Mouse (Mus musculus) thymus, postnatal 36 days (tissue): ENCODE results near the gene Smoc1.

Experiments
- DNase-seq, 2 experiments: peaks; one replicate each; pipeline ENCODE4 v3.0.0; 2022; ENCODE audit warnings: mixed read lengths in 2 of 2

Gene Smoc1

DNA sequence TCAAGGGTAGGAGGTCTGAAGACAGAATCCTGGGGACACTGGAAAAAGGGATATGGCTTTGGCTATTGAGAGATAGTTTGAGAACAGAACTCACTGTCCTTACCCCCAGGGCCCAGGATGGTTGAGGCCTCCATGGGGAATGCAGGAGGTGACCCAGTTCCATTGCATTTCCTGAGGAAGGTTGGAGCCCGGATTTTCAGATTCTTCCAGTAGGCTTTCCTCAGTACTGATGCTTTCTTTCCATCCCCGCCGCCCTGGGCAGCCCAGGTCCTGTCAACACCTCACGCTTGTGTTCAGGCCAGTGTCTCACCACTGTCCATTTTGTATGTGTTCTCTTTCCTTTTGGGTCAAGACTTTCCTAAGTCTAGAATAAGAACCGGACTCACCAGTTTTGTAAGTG lies 56.5 kb downstream of the Smoc1 start:
- no peak for DNase-seq

GRCm38 (mm10) chr12:81085244-81085643 lies 58.6 kb downstream of the Smoc1 start:
- DNase-seq, result no peak

GRCm38 (mm10) chr12:81088131-81088530 lies 61.5 kb downstream of the Smoc1 start:
- DNase-seq, result no peak

DNA sequence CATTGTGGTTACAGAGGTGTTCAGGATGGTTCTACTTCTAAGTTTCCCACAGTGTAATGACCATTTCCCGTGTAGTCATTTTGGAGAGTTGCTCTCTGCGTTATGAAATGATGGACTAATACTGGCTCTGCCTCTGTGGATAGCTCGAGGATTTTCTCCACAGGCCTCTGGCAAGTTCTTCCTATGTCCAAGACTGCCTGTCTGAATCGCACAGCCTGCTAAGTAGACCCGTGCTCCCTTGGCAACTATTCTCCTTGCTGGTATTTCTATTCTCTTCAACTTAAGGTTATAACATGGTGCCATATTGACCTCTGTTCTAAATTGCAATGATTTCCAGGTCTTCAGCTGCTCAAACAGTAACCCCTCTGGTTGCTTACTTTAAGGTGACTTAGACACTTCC lies 65.0 kb downstream of the Smoc1 start:
- no peak for DNase-seq

DNA sequence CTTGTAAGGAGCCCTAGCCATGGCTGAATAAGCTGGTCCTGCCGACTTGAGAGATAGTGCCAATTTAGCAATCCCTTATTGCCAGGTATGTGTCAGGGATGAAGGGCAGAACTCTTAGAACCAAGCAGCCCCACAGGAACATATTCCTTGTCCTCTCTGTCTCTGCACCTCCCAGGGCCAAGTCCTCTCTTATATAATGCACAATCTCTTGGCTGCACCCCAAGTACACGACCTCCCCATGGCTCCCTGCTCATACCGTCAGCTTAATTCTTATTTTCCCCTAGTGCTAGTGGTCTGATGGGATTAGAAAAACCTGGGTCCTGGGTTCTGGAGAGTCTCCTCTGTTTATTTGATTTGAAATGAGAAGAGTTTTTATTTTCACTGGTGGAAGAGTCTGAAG lies 66.0 kb downstream of the Smoc1 start:
- no peak for DNase-seq

DNA sequence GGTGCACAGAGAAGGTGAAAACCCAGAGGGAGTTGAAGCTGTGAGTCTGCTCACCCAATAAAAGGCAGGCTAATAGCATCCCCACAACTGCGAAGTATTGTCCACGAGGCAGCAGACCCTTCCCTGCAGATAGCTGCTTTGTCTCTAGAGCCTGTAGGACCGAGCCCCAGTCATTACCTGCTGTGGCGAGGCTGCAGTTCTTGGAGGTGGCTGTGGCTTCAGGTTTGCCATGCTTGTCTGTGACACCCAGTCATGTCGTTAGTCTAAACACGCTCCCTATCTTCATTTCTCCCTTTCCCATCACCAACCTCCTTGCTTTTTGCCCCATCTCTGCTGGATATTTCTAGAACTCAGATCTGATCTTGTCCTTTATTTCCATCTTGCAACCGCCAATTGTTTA lies 66.6 kb downstream of the Smoc1 start:
- DNase-seq, result no peak

- no peak for DNase-seq
Observed at GRCm38 (mm10) chr12:81094766-81095405, 68.3 kb downstream of the Smoc1 start.

DNA sequence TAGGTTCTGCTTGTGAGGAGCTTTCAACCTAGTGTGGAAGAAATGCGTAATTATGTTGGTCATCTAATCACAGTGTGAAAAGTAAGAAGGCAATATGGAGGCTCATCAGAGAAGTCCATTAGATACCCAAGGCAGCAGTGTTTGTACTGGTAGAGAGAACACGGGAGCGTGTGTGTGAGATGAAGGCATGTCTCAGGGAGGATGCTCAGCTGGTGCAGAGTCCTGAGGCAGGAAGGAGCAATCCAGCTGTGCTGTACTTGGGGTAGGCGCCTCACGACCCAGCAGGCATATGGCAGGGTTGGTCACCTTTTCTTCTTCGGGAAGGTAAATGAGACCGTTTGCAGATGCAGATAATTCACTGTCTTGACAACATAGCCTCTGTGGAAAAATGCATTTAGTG lies 70.7 kb downstream of the Smoc1 start:
- DNase-seq, result no peak

DNA sequence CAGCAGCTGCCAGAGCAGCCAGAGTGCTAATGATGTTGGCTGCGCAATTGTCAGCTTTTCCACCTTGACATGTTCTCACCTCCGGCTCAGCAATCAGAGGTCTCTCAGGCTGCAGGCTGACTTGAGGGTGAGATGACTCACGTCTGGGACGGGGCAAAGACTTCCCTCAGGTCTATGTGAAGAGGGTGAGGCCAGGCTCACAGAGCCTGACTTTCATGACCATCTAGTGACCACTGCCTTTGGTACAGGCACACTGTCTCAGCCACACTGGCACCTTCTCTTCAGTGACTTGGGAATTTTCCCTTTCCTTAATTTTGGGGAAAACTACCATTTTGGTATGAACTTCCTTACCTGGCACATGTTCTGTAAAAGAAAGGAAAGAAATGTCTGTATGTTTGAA lies 71.1 kb downstream of the Smoc1 start:
- no peak for DNase-seq

DNA sequence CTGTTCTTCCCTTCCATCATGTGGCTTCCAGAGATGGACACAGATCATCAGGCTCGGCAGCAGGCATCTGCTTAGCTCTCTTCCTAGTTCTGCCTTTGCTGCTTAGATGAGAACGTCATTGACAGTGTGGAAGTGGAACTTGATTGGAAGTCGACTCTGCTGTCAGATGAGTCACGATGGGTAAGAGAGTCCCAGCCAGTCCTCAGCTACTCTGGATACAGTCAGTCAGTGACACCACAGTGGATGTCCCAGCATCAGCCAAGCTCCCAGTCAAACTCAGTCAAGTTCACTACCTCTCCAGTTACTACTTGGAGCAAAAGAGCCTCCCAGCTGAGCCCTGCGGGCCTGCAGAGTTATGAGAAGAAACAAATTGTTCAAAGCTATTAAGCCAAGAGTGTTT lies 72.6 kb downstream of the Smoc1 start:
- DNase-seq, result no peak

- no peak for DNase-seq
Observed at GRCm38 (mm10) chr12:81101691-81102090, 75.1 kb downstream of the Smoc1 start.

GRCm38 (mm10) chr12:81104546-81104945 lies 77.9 kb downstream of the Smoc1 start:
- no peak for DNase-seq

- no peak for DNase-seq
Observed at GRCm38 (mm10) chr12:81105721-81106633, 79.4 kb downstream of the Smoc1 start.

DNA sequence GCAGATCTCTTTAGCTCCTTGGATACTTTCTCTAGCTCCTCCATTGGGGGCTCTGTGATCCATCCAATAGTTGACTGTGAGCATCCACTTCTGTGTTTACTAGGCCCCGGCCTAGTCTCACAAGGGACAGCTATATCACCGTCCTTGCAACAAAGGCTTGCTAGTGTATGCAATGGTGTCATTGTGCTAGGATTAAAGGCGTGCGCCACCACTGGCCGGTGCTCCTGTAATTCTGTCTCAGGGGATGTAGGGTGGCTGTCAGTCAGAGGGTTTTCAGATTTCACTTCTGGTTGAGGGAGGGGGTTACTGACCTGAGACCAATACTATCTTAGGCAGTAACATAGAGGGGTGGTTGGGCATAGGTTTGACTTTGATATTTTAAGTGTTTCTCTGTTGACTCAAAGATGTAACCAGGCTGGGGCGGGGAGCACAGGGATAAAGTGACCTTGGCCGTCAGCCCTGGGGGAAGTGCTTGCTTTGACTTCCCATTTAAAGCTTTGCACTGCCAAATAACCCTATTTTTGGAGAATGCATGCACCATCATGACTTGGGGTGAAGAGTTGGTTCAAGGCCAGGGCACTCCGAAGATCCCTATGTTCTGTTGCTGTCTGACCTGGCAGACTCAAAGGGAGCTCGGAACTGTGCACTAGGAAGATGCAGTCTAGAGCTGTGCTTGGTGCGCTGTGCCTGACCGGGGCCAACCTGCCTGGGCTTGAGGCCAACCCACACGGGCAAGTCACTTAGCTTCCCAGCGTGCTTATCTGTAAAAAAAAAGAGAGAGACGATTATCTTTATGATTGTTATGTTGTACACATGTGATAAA lies 80.9 kb downstream of the Smoc1 start:
- DNase-seq, result no peak

DNA sequence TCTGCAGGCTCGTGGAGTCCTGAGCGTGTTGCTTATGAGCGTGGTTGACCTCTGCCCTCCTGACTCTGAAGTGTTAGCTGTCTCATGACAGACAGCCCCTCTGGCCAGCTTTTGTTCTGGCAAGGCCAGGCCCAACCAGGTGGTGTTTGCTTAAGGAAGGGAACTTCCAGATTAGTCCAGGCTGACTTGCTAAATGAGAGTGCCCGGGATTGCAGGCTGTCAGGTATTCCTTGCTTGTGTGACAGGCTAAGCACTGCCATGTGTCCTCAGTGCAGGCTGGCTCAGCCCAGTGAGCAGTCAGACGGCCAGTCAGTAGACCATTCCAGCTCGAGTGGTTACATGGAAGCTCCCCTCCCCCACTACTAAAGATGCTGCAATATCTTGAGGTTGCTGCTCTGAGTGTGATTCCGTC lies 82.0 kb downstream of the Smoc1 start:
- no peak for DNase-seq

DNA sequence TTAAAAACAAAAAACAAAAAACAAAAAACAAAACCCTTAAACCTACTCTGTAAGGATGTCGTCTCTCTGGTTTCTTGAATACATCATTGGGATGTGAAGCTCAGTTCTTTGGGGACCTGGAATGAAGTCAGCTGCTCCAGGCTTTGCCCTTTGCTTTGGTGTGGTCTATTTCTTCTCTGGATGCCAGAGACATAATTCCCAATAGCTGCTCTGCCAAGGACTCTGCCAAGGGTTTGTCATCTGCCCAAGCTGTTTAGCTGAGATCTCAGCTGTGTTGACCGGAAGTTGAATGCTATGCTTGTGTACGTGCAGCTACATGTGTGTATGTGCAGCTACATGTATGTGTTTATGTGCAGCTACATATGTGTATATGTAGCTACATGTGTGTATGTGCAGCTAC lies 83.4 kb downstream of the Smoc1 start:
- DNase-seq, result no peak

- DNase-seq, result no peak
Observed at GRCm38 (mm10) chr12:81112321-81112720, 85.7 kb downstream of the Smoc1 start.

GRCm38 (mm10) chr12:81120301-81120700 lies 93.7 kb downstream of the Smoc1 start:
- DNase-seq, result no peak

DNA sequence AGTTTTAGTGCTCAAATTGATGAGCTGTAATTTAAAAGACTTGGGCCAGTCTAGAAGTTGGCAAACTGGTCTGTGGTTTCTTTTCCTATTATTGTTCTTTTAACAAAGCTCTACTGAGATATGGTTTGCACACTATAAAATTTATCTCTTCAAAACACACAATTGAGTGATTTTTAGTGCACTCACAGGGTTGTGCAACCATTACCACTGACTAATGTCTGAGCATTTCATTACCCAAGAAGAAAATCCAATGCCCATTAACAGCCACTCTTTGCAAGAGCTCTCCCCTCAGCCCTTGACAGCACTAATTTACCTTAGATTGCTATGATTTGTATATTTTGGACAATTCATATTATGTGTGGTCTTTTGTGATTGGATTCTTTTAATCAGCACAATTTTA lies 97.2 kb downstream of the Smoc1 start:
- no peak for DNase-seq

DNA sequence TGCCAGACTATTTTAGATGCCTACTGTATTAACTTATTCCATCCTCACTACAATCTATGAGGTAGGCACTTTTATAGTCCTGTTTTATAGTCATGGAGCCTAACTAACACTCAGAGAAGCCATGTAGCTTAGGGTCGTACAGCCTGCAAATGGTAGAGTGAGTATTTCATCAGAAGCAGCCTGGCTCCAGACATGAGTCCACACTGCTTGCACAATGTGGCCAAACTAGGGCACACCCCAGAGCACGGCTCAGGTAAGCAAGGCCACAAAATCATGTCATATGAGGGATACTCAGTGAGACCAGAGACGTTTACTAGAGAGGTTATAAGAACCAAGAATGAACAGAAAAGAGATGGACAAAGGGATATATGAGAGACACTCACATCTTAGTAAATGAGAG lies 100.2 kb downstream of the Smoc1 start:
- DNase-seq, result no peak

DNA sequence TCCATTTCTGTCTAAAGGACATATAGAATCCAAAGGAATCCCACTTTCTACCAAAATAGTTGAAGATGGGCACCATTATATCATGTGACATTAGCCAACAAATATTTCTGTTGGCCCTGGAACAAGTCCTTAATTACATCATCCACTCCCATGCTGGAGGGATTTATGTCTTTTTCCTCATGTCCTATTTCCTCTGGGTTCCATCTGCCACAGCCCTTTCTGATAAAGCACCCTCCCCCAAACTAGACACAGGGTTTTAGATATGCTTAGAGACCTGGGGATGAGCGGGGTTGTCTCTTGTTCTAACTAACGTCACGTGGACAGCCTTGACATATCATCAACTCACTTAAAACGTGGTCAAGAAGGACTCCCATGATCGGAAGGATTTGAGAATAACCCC lies 102.1 kb downstream of the Smoc1 start:
- DNase-seq, result no peak

DNA sequence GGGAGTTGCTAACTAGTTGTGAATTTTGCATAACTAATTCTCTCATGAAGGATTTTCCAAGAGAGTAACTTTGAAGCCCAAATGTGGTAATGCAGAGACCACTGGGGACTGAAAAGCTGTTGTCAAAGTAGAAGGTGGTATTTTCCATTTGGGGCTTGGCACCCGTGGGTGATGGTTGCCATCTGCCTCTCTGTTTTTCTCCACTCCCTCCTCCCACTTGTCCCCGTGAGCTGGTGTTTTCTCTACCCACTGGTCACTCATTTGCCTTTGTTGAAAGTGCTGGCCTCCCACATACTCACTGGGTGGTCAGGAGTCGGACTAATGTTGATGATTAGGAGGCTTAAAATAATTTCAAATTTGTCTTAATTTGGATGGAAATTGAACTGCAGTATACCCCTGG lies 104.1 kb downstream of the Smoc1 start:
- no peak for DNase-seq

DNA sequence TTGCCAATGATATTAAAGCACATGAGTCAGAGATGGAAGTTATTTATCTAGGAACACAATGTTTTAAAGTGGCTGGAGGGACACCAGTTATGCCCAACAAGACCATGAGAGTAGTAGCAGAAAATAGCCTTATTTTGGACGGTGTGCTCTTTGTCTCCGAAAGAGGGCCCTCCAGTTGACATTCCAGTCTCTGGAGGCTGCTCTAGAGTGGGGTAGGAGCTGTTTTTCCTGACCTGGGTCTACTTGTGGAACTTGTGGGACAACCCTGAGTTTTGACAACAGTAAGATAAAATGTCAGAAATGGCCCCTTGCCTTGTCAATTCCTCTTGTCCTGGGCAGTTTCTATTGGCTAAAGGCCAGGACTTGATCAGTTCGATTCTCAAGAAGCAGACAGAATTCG lies 104.5 kb downstream of the Smoc1 start:
- DNase-seq, result no peak
